Mouse (Mus musculus) kidney, embryonic 15.5 days (tissue): ENCODE measurements around the gene Bglap. TPM values are rescaled to one million over a fixed set of nuclear protein-coding genes. Genes with fewer than 3 reads are reported as not detected.

Experiments used
- ATAC-seq: fragments of 200-750 bp; cut with Nextera tagmentation; replicated peaks from 2 replicates; pipeline ENCODE4 v1.8.0; 2017; ENCODE audit warnings: moderate TSS enrichment; ENCODE audit not compliant: low FRiP score
- H3K27ac ChIP-seq: fragments of 300-500 bp; sonication (generic); 2 replicates; pipeline ENCODE4 v1.5.1; 2015; ENCODE audit warnings: mild to moderate bottlenecking, inconsistent platforms
- H3K27me3 ChIP-seq: fragments of 300-500 bp; sonication (generic); 2 replicates; pipeline ENCODE4 v1.6.1; 2015; ENCODE audit warnings: inconsistent platforms
- H3K36me3 ChIP-seq: fragments of 300-500 bp; sonication (generic); 2 replicates; pipeline ENCODE4 v1.6.1; 2015; ENCODE audit warnings: inconsistent platforms
- H3K4me1 ChIP-seq: fragments of 300-500 bp; sonication (generic); 2 replicates; pipeline ENCODE4 v1.6.1; 2015; ENCODE audit warnings: inconsistent platforms
- H3K4me2 ChIP-seq: fragments of 300-500 bp; sonication (generic); 2 replicates; pipeline ENCODE4 v1.6.1; 2015; ENCODE audit warnings: moderate library complexity, mild to moderate bottlenecking, inconsistent platforms
- H3K4me3 ChIP-seq: fragments of 300-500 bp; sonication (generic); replicated peaks from 2 replicates; pipeline ENCODE4 v1.5.1; 2015; ENCODE audit warnings: mild to moderate bottlenecking, inconsistent platforms
- H3K9ac ChIP-seq: fragments of 300-500 bp; sonication (generic); 2 replicates; pipeline ENCODE4 v1.6.1; 2015; ENCODE audit warnings: mild to moderate bottlenecking, inconsistent platforms
- H3K9me3 ChIP-seq: fragments of 300-500 bp; sonication (generic); replicated peaks from 2 replicates; pipeline ENCODE4 v1.6.1; 2016; ENCODE audit warnings: inconsistent platforms
- WGBS: fragments of 180-500 bp; shearing (Covaris S2); methylation state at CpG from one replicate; pipeline ENCODE4 v1.1.7; 2015; ENCODE audit warnings: mixed read lengths; 5-methylcytosine and 5-hydroxymethylcytosine counted together
- polyA plus RNA-seq: library from polyadenylated mRNA; unstranded; fragments of >200 nt; fragmentation: Nextera tagmentation; extraction: Ambion mirVana; gene quantifications from 2 replicates; pipeline ENCODE4 v1.2.1, GENCODE M21; 2015

Bglap gene
- polyA plus RNA-seq, 1 experiment from 2014 or later, result not detected

GRCm38 (mm10) chr3:88361612-88362313 is 22.5 kb downstream of the Bglap start:
- no peak for ATAC-seq
- Histone ChIP-seq H3K9ac (no peak overlapping the region), H3K27ac (no peak overlapping the region), H3K4me1 (peaks cover 25% of the 10 kb centered on the region), H3K36me3 (peaks cover 65% of the 10 kb centered on the region), H3K4me3 (no peak overlapping the region), H3K9me3 (no peaks in the 10 kb centered on the region), H3K27me3 (peaks cover 20% of the 10 kb centered on the region), H3K4me2 (no peak overlapping the region)
- WGBS, result 72% methylated on average over 2 of the region's 2 CpGs

GRCm38 (mm10) chr3:88361096-88361495 is 23.2 kb downstream of the Bglap start:
- no peaks in the 10 kb centered on the region for H3K9me3 ChIP-seq
- H3K9ac ChIP-seq, result no peak overlapping the region
- peaks cover 25% of the 10 kb centered on the region for H3K4me1 ChIP-seq
- no peak overlapping the region for H3K4me3 ChIP-seq
- ATAC-seq, result no peak
- H3K27me3 ChIP-seq, result peaks cover 17% of the 10 kb centered on the region
- H3K4me2 ChIP-seq, result no peak overlapping the region
- no peak overlapping the region for H3K27ac ChIP-seq
- H3K36me3 ChIP-seq, result peaks cover 72% of the 10 kb centered on the region
- 62% methylated on average over 6 of the region's 6 CpGs for WGBS

GRCm38 (mm10) chr3:88359989-88360388 is 24.3 kb downstream of the Bglap start:
- no peak overlapping the region for H3K4me3 ChIP-seq
- peaks cover 6% of the 10 kb centered on the region for H3K27me3 ChIP-seq
- no peak overlapping the region for H3K4me2 ChIP-seq
- peaks cover 17% of the 10 kb centered on the region for H3K4me1 ChIP-seq
- no peaks in the 10 kb centered on the region for H3K9me3 ChIP-seq
- H3K27ac ChIP-seq, result peak overlapping the region; percentile 0; the same call in 1 of the 2 replicates
- no peak overlapping the region for H3K9ac ChIP-seq
- H3K36me3 ChIP-seq, result peaks cover 83% of the 10 kb centered on the region
- WGBS, result 62% methylated on average over 3 of the region's 3 CpGs
- ATAC-seq, result no peak

- no peak for ATAC-seq
- Histone ChIP-seq H3K27ac (peak overlapping the region; percentile 0; the same call in 1 of the 2 replicates), H3K36me3 (peaks cover 87% of the 10 kb centered on the region), H3K4me2 (no peak overlapping the region), H3K27me3 (peaks cover 2% of the 10 kb centered on the region; the same call in 1 of the 2 replicates), H3K9ac (no peak overlapping the region), H3K4me1 (peaks cover 13% of the 10 kb centered on the region), H3K4me3 (no peak overlapping the region), H3K9me3 (no peaks in the 10 kb centered on the region)
- 79% methylated on average over 5 of the region's 5 CpGs for WGBS
Measured at GRCm38 (mm10) chr3:88359584-88359983, 24.7 kb downstream of the Bglap start.

GRCm38 (mm10) chr3:88354396-88355165 is 29.7 kb downstream of the Bglap start:
- no peaks in the 10 kb centered on the region for H3K27me3 ChIP-seq
- no peak for ATAC-seq
- H3K27ac ChIP-seq, result no peak overlapping the region
- no peaks in the 10 kb centered on the region for H3K9me3 ChIP-seq
- no peaks in the 10 kb centered on the region for H3K4me1 ChIP-seq
- H3K9ac ChIP-seq, result no peak overlapping the region
- WGBS, result 96% methylated on average over 8 of the region's 8 CpGs
- H3K36me3 ChIP-seq, result peaks cover 100% of the 10 kb centered on the region
- H3K4me3 ChIP-seq, result no peak overlapping the region
- no peak overlapping the region for H3K4me2 ChIP-seq

GRCm38 (mm10) chr3:88352907-88353306 is 31.4 kb downstream of the Bglap start:
- H3K9me3 ChIP-seq, result no peaks in the 10 kb centered on the region
- no peak overlapping the region for H3K9ac ChIP-seq
- H3K4me2 ChIP-seq, result no peak overlapping the region
- H3K4me3 ChIP-seq, result no peak overlapping the region
- peaks cover 100% of the 10 kb centered on the region for H3K36me3 ChIP-seq
- ATAC-seq, result no peak
- no peaks in the 10 kb centered on the region for H3K27me3 ChIP-seq
- H3K4me1 ChIP-seq, result no peaks in the 10 kb centered on the region
- 89% methylated on average over 9 of the region's 9 CpGs for WGBS
- no peak overlapping the region for H3K27ac ChIP-seq

- WGBS, result 85% methylated on average over 13 of the region's 13 CpGs
- H3K4me2 ChIP-seq, result no peak overlapping the region
- no peaks in the 10 kb centered on the region for H3K27me3 ChIP-seq
- H3K9me3 ChIP-seq, result no peaks in the 10 kb centered on the region
- no peak overlapping the region for H3K27ac ChIP-seq
- H3K36me3 ChIP-seq, result peaks cover 100% of the 10 kb centered on the region
- no peaks in the 10 kb centered on the region for H3K4me1 ChIP-seq
- H3K9ac ChIP-seq, result no peak overlapping the region
- no peak overlapping the region for H3K4me3 ChIP-seq
- ATAC-seq, result no peak
Measured at GRCm38 (mm10) chr3:88350732-88351131, 33.5 kb downstream of the Bglap start.

- no peak overlapping the region for H3K4me2 ChIP-seq
- 73% methylated on average over 3 of the region's 3 CpGs for WGBS
Measured at GRCm38 (mm10) chr3:88339006-88339405, 45.3 kb downstream of the Bglap start.

GRCm38 (mm10) chr3:88338316-88338715 is 45.9 kb downstream of the Bglap start:
- no peak overlapping the region for H3K4me3 ChIP-seq
- H3K9ac ChIP-seq, result no peak overlapping the region
- no peak overlapping the region for H3K27ac ChIP-seq
- H3K4me2 ChIP-seq, result no peak overlapping the region
- peaks cover 24% of the 10 kb centered on the region for H3K36me3 ChIP-seq
- no peak for ATAC-seq
- no peaks in the 10 kb centered on the region for H3K9me3 ChIP-seq
- H3K27me3 ChIP-seq, result no peaks in the 10 kb centered on the region
- peaks cover 38% of the 10 kb centered on the region for H3K4me1 ChIP-seq
- 94% methylated on average over 7 of the region's 7 CpGs for WGBS

More at GRCm38 (mm10) chr3:88339006-88339405, 45.3 kb downstream of the Bglap start:
- Histone ChIP-seq H3K36me3 (peaks cover 30% of the 10 kb centered on the region), H3K9me3 (no peaks in the 10 kb centered on the region), H3K27me3 (no peaks in the 10 kb centered on the region), H3K4me3 (no peak overlapping the region), H3K27ac (no peak overlapping the region), H3K4me1 (peaks cover 32% of the 10 kb centered on the region), H3K9ac (no peak overlapping the region)
- ATAC-seq, result no peak

- ATAC-seq, result no peak
- H3K27ac ChIP-seq, result peak overlapping the region; percentile 60; the same call in 1 of the 2 replicates
- H3K9me3 ChIP-seq, result no peaks in the 10 kb centered on the region
- H3K36me3 ChIP-seq, result peaks cover 15% of the 10 kb centered on the region
- 70% methylated on average over 11 of the region's 11 CpGs for WGBS
- H3K4me2 ChIP-seq, result peak overlapping the region; percentile 65
- peaks cover 42% of the 10 kb centered on the region for H3K4me1 ChIP-seq
- H3K27me3 ChIP-seq, result no peaks in the 10 kb centered on the region
- peak overlapping the region; percentile 81 for H3K4me3 ChIP-seq
- 0 out of 2 replicates have a peak overlapping the region, but pooled peaks have one; percentile 21 for H3K9ac ChIP-seq
Measured at GRCm38 (mm10) chr3:88337367-88338020, 46.8 kb downstream of the Bglap start.

- Histone ChIP-seq H3K9ac (peak within 1 kb of the TSS; percentile 95), H3K4me2 (peak within 1 kb of the TSS; percentile 65), H3K9me3 (no peaks in the 10 kb centered on the region), H3K27ac (peak within 1 kb of the TSS; percentile 96), H3K4me1 (peaks cover 42% of the 10 kb centered on the region), H3K27me3 (no peaks in the 10 kb centered on the region), H3K4me3 (peak within 1 kb of the TSS; percentile 81), H3K36me3 (0 out of 2 replicates have a peak, but pooled peaks cover 4% of the 10 kb centered on the region)
- 2% methylated on average over 66 of the region's 66 CpGs for WGBS
- peak; percentile 93 for ATAC-seq
Measured at GRCm38 (mm10) chr3:88336058-88337013, 47.9 kb downstream of the Bglap start, which contains the start of the genes Tmem79 and Smg5. Gene Tmem79 (minus strand): TSS chr3:88336148. Gene Smg5 (plus strand): TSS chr3:88336260.
